Mouse (Mus musculus): ENCODE data around the gene Atp6ap1. TPM values are rescaled to one million over a fixed set of nuclear protein-coding genes. Genes with fewer than 3 reads are reported as not detected.

The Atp6ap1 gene
- total and polyA plus RNA-seq, 2 experiments from 2014 or later, result 359 to 371 TPM

DNA sequence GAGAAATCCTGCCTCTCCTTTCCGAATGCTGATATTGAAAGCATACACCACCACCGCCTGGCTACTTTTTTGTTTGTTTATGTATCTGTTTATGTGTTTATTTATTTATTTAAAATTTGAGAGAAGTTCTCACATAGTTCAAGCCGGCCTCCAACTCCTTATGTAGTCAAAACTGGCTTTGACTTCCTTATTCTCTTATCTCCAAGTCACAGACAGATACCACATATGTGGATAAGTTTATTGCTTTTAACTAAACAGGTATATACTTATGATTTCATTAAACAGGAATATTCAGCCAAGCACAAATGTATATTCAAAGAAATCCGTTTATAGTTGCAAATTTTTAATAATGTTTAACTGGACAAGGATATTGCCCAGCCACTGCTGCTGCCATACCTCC is 3.5 kb upstream of the Atp6ap1 start:
- Histone ChIP-seq H3K27me3 (ENCODE audit: insufficient read depth, low read length) (no peaks in the 10 kb centered on the region), H3K4me3 (ENCODE audit: low read depth, low read length) (no peak overlapping the region), H3K27ac (ENCODE audit: low read depth, low read length) (no peak overlapping the region), H3K9ac (replicated peaks; ENCODE audit: low read length, poor library complexity, severe bottlenecking) (no peak overlapping the region), H3K36me3 (ENCODE audit: insufficient read depth, low read length) (no peaks in the 10 kb centered on the region; the same call in 1 of the 2 replicates), H3K9me3 (ENCODE audit: low read length) (0 out of 2 replicates have a peak, but pooled peaks cover 3% of the 10 kb centered on the region), H3K4me1 (ENCODE audit: insufficient read depth, low read length) (no peaks in the 10 kb centered on the region), H3K4me2 (ENCODE audit: low read depth, low read length, poor library complexity, severe bottlenecking) (no peak overlapping the region)
- no peak for ATAC-seq (ENCODE audit: low FRiP score)
- TF ChIP-seq CTCF (IDR thresholded peaks at IDR 0.05), result no peak
- DNase-seq (ENCODE audit: low spot score), result no peak
- WGBS, result 71% methylated on average over 4 of the region's 4 CpGs

- Histone ChIP-seq H3K27me3 (ENCODE audit: insufficient read depth, low read length) (no peaks in the 10 kb centered on the region), H3K36me3 (ENCODE audit: insufficient read depth, low read length) (no peaks in the 10 kb centered on the region), H3K4me1 (ENCODE audit: insufficient read depth, low read length) (no peaks in the 10 kb centered on the region), H3K4me2 (ENCODE audit: low read depth, low read length, poor library complexity, severe bottlenecking) (no peak overlapping the region), H3K9me3 (ENCODE audit: low read length) (0 out of 2 replicates have a peak, but pooled peaks cover 3% of the 10 kb centered on the region), H3K4me3 (ENCODE audit: low read depth, low read length) (no peak overlapping the region), H3K9ac (replicated peaks; ENCODE audit: low read length, poor library complexity, severe bottlenecking) (no peak overlapping the region), H3K27ac (ENCODE audit: low read depth, low read length) (no peak overlapping the region)
- no peak for ATAC-seq (ENCODE audit: low FRiP score)
- DNase-seq (ENCODE audit: low spot score), result no peak
- no peak for TF ChIP-seq CTCF (IDR thresholded peaks at IDR 0.05)
- WGBS, result 92% methylated on average over 1 of the region's 1 CpGs
Observed at GRCm38 (mm10) chrX:74298348-74298747, 1.5 kb downstream of the Atp6ap1 start.

DNA sequence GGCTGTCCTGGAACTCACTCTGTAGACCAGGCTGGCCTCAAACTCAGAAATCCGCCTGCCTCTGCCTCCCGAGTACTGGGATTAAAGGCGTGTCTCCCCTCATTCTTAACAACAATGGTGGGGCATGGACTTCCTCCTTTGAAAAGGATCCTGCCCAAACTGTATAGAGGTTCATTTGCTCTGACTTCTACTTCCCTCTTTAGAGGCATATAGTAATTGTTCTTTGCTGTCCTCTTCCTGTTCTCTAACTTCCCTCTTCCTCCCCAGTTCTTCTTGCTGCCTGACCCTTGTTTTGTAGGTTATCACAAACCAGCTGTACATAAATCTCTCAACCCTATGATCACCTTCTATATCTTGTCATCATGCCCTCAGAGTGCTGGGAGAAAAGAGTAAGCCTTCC is 2.8 kb downstream of the Atp6ap1 start:
- Histone ChIP-seq H3K4me3 (ENCODE audit: low read depth, low read length) (no peak overlapping the region), H3K4me2 (ENCODE audit: low read depth, low read length, poor library complexity, severe bottlenecking) (no peak overlapping the region), H3K27ac (ENCODE audit: low read depth, low read length) (no peak overlapping the region), H3K9ac (replicated peaks; ENCODE audit: low read length, poor library complexity, severe bottlenecking) (no peak overlapping the region), H3K4me1 (ENCODE audit: insufficient read depth, low read length) (no peaks in the 10 kb centered on the region), H3K36me3 (ENCODE audit: insufficient read depth, low read length) (no peaks in the 10 kb centered on the region), H3K9me3 (ENCODE audit: low read length) (0 out of 2 replicates have a peak, but pooled peaks cover 3% of the 10 kb centered on the region), H3K27me3 (ENCODE audit: insufficient read depth, low read length) (no peaks in the 10 kb centered on the region)
- 65% methylated on average over 3 of the region's 3 CpGs for WGBS
- no peak for TF ChIP-seq CTCF (IDR thresholded peaks at IDR 0.05)
- DNase-seq (ENCODE audit: low spot score), result no peak
- ATAC-seq (ENCODE audit: low FRiP score), result no peak

DNA sequence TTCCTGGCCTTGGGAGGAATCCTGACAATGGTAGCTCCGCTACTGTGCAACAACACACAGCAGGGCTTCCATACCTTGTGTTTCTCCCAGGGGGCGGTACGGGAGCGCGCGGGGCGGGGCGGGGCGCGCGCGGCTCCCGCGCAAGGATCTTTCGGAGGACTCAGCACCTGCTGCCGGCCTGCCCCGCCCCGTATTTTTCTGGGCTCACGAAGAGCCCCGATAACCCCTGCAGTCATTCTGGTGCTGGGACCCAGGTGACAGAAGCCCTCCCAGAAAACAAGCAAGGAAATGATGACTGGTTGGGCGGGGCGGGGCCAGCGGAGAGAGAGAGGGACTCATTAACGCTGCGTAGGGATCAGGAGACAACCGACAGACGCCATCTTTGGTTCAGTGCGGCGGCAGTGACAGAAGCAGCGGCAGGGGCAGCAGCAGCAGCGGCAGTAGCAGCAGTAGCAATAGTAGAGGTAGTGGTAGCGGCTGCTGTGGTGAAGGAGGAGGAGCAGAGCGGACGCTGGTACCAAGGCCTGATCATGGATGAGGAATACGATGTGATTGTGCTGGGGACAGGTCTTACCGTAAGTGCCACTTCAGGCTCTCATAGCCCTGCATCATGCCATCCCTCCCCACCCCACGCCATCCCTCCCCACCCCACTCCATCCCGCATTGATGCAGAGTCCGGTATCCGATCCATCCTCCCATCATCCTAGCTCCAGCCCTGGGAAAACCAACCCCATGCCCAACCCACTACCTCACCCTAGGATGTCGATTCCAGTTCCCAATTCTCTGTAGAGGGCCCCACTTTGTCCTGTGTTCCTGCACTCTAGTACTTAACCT is 8.2 kb downstream of the Atp6ap1 start, which contains the start of gene Gdi1:
Gdi1 (plus strand) TSS at position 132 of the 834 bp plus-strand sequence.
- Histone ChIP-seq H3K36me3 (ENCODE audit: insufficient read depth, low read length) (peaks cover 4% of the 10 kb centered on the region; the same call in 1 of the 2 replicates), H3K9me3 (ENCODE audit: low read length) (no peaks in the 10 kb centered on the region), H3K27me3 (ENCODE audit: insufficient read depth, low read length) (no peaks in the 10 kb centered on the region), H3K27ac (ENCODE audit: low read depth, low read length) (peak within 1 kb of the TSS; percentile 91), H3K4me1 (ENCODE audit: insufficient read depth, low read length) (no peaks in the 10 kb centered on the region), H3K4me2 (ENCODE audit: low read depth, low read length, poor library complexity, severe bottlenecking) (peak within 1 kb of the TSS; percentile 64), H3K9ac (replicated peaks; ENCODE audit: low read length, poor library complexity, severe bottlenecking) (peak within 1 kb of the TSS; percentile 72), H3K4me3 (ENCODE audit: low read depth, low read length) (peak within 1 kb of the TSS; percentile 46)
- ATAC-seq (ENCODE audit: low FRiP score) (peak; percentile 87), DNase-seq (ENCODE audit: low spot score) (peak; percentile 79)
- WGBS, result 18% methylated on average over 39 of the region's 41 CpGs
- peak; percentile 45 for TF ChIP-seq CTCF (IDR thresholded peaks at IDR 0.05)

DNA sequence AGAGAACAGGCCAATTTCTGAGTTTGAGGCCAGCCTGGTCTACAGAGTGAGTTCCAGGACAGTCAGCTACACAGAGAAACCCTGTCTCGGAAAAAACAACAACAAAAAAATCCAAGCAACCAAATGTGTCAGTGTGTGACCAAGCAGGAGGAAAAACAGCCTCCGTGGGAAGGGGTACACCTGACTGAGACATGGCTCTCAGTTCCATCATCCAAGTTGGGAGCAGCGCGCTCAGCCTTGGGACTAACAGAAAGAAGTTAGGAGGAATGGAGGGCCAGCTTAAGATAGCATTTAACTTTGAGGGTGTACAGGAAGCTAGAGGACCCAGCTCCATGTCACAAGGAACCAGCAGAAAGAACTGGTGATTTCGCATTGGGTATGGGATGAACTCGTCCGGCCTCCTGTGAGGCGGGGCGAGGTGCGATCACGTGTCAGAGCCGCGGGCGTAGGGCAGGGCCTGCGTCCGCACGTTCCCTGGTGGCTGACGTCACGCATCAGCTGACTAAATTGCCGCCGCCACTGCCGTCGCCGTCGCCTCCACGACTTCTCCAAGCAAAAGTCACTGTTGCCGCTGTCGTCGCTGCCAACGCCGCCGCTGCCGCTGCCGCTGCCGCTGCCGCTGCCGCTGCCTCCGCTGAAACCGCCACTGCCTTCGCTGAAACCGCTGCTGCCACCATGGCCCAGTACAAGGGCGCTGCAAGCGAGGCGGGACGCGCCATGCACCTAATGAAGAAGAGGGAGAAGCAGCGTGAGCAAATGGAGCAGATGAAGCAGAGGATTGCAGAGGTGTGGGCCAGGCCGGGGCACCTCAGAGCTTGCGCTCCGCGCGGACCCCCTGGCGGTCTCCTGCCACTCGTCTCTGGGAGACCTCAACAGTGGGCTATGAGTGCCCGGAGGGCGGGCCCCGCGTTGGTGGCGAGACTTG is 15.9 kb downstream of the Atp6ap1 start, which contains the start of gene Fam50a:
Fam50a (plus strand) TSS at position 494 of the 925 bp plus-strand sequence.
- peaks cover 6% of the 10 kb centered on the region; the same call in 1 of the 2 replicates for H3K36me3 ChIP-seq (ENCODE audit: insufficient read depth, low read length)
- peak within 1 kb of the TSS; percentile 79 for H3K27ac ChIP-seq (ENCODE audit: low read depth, low read length)
- ATAC-seq (ENCODE audit: low FRiP score), result peak; percentile 95
- H3K9me3 ChIP-seq (ENCODE audit: low read length), result no peaks in the 10 kb centered on the region
- peak within 1 kb of the TSS; percentile 52 for H3K4me3 ChIP-seq (ENCODE audit: low read depth, low read length)
- WGBS, result 25% methylated on average over 57 of the region's 59 CpGs
- no peaks in the 10 kb centered on the region for H3K4me1 ChIP-seq (ENCODE audit: insufficient read depth, low read length)
- H3K27me3 ChIP-seq (ENCODE audit: insufficient read depth, low read length), result no peaks in the 10 kb centered on the region
- peak; percentile 93 for DNase-seq (ENCODE audit: low spot score)
- peak within 1 kb of the TSS; percentile 55 for H3K9ac ChIP-seq (replicated peaks; ENCODE audit: low read length, poor library complexity, severe bottlenecking)
- no peak for TF ChIP-seq CTCF (IDR thresholded peaks at IDR 0.05)
- peak within 1 kb of the TSS; percentile 59 for H3K4me2 ChIP-seq (ENCODE audit: low read depth, low read length, poor library complexity, severe bottlenecking)
